Mouse (Mus musculus) kidney, adult 8-10 months (tissue): ENCODE data around the gene Mbd3.
A peak's percentile ranks its signal among the peaks of the same experiment; 100 is the strongest.
"Not testable (repeated sequence)": the region's sequence is repeated elsewhere in the genome, so short reads cannot be mapped to it uniquely, and the experiment has no call there.

Experiments
- DNase-seq, 2 experiments: peaks; one replicate each; pipeline ENCODE4 v3.0.0; 2022

The Mbd3 gene

GRCm38 (mm10) chr10:80367954-80368353 is 31.4 kb downstream of the Mbd3 start:
- DNase-seq: no peak

- no peak for DNase-seq
These were observed 33.6 kb downstream of the Mbd3 start for GRCm38 (mm10) chr10:80365736-80366135.

- DNase-seq: no peak
These were observed 35.6 kb downstream of the Mbd3 start for GRCm38 (mm10) chr10:80363734-80364133.

GRCm38 (mm10) chr10:80357994-80358639 is 41.2 kb downstream of the Mbd3 start:
- peak in 1 of 2 experiments; percentile 59 for DNase-seq

GRCm38 (mm10) chr10:80357336-80357735 is 42.0 kb downstream of the Mbd3 start:
- DNase-seq: no peak

- DNase-seq: no peak
These were observed 42.6 kb downstream of the Mbd3 start for GRCm38 (mm10) chr10:80356737-80357136.

GRCm38 (mm10) chr10:80356001-80356682 is 43.2 kb downstream of the Mbd3 start, which contains the start of gene Plk5:
Gene Plk5 (plus strand): TSS chr10:80356459.
- no peak for DNase-seq

- DNase-seq: no peak
These were observed 43.9 kb downstream of the Mbd3 start for GRCm38 (mm10) chr10:80355431-80355830.

GRCm38 (mm10) chr10:80352727-80353126 is 46.6 kb downstream of the Mbd3 start:
- no peak for DNase-seq

- DNase-seq: peak; percentile 74 to 83
These were observed 47.5 kb downstream of the Mbd3 start for GRCm38 (mm10) chr10:80351896-80352295.

GRCm38 (mm10) chr10:80350292-80350691 is 49.1 kb downstream of the Mbd3 start:
- DNase-seq: peak; percentile 73 to 92

GRCm38 (mm10) chr10:80348981-80349380 is 50.4 kb downstream of the Mbd3 start:
- DNase-seq: no peak

- no peak for DNase-seq
These were observed 51.0 kb downstream of the Mbd3 start, which contains the start of gene Adamtsl5 for GRCm38 (mm10) chr10:80348244-80348781. Gene Adamtsl5 (minus strand): TSS chr10:80348412.

GRCm38 (mm10) chr10:80347514-80347967 is 51.8 kb downstream of the Mbd3 start:
- no peak for DNase-seq

GRCm38 (mm10) chr10:80345929-80346328 is 53.4 kb downstream of the Mbd3 start:
- not testable (repeated sequence) for DNase-seq

- DNase-seq: no peak
These were observed 54.2 kb downstream of the Mbd3 start for GRCm38 (mm10) chr10:80345122-80345521.

GRCm38 (mm10) chr10:80344131-80344661 is 55.2 kb downstream of the Mbd3 start:
- DNase-seq: peak in 1 of 2 experiments; percentile 60

- DNase-seq: no peak
These were observed 55.9 kb downstream of the Mbd3 start for GRCm38 (mm10) chr10:80343425-80343895.

- no peak for DNase-seq
These were observed 56.5 kb downstream of the Mbd3 start for GRCm38 (mm10) chr10:80342749-80343424.
